Mouse (Mus musculus) MEL (cell line): ENCODE measurements around the gene Mob4.

Experiments used
- CTCF ChIP-seq, 3 experiments: IDR thresholded peaks in 2 of 3; conservative IDR thresholded peaks in 1 of 3; 2 replicates each; pipeline ENCODE4 v1.5.1; 2011 to 2012; ENCODE audit warnings: low read length in 3 of 3, low read depth in 2 of 3, mild to moderate bottlenecking in 2 of 3, improper control_type of control experiment in 1 of 3, inconsistent platforms in 1 of 3, mixed read lengths in 1 of 3, moderate library complexity in 1 of 3; ENCODE audit not compliant: control insufficient read depth in 1 of 3, insufficient read depth in 1 of 3, poor library complexity in 1 of 3, severe bottlenecking in 1 of 3
- GATA1 ChIP-seq: IDR thresholded peaks from 2 replicates; pipeline ENCODE4 v1.6.1; 2011; ENCODE audit warnings: low read depth, low read length, improper control_type of control experiment
- MEF2A ChIP-seq: IDR thresholded peaks from 2 replicates; pipeline ENCODE4 v1.6.1; 2014; ENCODE audit warnings: low read depth, mild to moderate bottlenecking, inconsistent platforms, low read length, improper control_type of control experiment; ENCODE audit not compliant: poor library complexity, insufficient replicate concordance, severe bottlenecking; ENCODE audit errors: extremely low read depth
- ZNF384 ChIP-seq: IDR thresholded peaks from 2 replicates; pipeline ENCODE4 v1.6.1; 2012; ENCODE audit warnings: low read depth, mild to moderate bottlenecking, inconsistent platforms, low read length, improper control_type of control experiment

DNA sequence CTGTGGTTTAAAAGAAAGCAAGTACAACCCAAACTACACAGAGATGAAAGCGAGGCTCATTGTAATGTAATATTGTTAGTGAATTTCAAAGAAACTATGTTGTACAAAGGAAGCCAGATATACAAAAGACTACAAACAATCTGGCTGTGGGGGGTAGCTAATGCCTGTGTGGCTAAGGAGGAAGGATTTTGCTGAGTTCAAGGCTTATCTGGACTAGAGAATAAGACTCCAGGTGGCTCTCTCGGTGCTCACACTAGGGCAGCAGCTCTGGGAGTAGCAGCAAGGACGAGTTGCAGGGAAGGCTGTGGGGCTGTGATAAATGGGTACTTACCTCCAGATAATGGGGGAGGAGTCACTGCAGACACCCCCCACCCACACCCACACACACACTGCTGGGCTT is 67.7 kb downstream of the Mob4 start:
- no peak for TF ChIP-seq MEF2A
- no peak for TF ChIP-seq ZNF384
- TF ChIP-seq GATA1 = no peak
- TF ChIP-seq CTCF (IDR thresholded peaks at IDR 0.05 in 2 of 3, conservative IDR thresholded peaks at IDR 0.05 in 1 of 3; ENCODE audit: control insufficient read depth in 1 of 3, insufficient read depth in 1 of 3, low read depth in 2 of 3, low read length in 3 of 3, poor library complexity in 1 of 3, severe bottlenecking in 1 of 3) = no peak
